Mouse (Mus musculus) layer of hippocampus, adult 11-12 months (tissue): ENCODE data around the gene C730034F03Rik.
A peak's percentile ranks its signal among the peaks of the same experiment; 100 is the strongest.
"Not testable (repeated sequence)": the region's sequence is repeated elsewhere in the genome, so short reads cannot be mapped to it uniquely, and the experiment has no call there.

Experiments used
- DNase-seq: peaks from one replicate; pipeline ENCODE4 v3.0.0; 2022; ENCODE audit warnings: low spot score

The C730034F03Rik gene

DNA sequence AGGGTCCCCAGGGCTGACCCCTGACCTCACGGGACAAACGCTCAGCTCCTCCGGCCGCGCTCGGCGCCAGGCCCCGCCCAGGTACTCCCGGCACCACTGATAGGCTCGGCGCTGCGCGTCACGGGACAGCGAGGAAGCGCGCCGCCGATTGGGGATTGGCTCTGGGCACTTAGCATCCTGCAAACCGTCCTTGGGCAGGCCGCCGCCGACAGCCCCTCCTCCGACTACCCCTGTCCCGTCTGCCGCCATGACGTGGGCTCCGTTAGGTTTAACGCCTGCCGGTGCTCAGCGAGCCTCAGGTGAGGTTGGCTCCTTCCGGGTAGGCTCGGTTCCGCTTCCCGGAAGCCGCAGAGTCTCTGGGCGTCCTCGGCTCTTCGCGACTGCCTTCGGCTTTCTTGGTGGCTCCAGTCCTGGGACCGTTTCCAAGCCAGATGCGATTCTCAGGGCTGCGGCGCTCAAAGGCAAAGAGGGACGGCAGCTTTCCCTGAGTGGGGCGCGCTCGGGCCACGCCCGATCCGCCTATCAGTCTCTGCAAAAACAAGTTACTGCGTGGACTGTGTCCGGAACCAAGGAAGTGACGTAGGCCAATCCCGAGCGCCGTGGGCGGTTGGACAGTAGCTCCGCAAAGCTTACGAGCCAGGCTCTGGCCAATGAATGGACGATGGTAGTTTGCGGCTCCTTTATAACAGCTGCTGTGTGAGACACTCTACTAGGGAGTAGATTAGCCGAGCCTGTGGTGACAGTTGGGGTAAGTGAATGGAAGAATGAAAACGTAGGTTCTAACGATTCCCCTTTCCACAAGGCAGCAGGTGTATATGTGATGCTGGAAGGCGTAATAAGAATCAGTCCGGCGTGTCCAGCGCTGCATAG lies at the start of gene C730034F03Rik, which contains the start of the genes Gm44502 and Chkb:
C730034F03Rik (plus strand) TSS at position 238 of the 870 bp plus-strand sequence.
Gm44502 (minus strand) TSS at position 345 of the 870 bp plus-strand sequence.
Chkb (minus strand) TSS at position 557 of the 870 bp plus-strand sequence.
- DNase-seq, result peak; percentile 95

DNA sequence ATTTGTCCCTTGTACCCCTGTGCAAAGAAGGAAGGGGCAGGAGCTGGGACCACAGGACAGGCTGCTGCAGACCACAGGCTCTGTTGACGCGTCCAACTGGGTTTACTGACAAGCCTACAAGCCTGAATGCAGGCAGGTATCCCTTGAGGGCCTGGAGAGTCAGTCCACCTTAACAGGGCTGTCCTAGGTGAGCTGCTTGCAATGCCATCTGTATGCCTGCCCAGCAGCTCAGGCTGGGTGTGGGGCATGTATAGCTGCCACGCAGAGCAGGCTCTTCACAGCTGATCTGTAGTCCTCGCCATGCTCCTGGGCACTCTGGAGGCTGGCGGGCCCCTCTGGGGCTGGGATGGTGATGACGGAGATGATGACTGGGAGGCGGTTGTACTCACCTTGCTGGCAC lies 44.8 kb upstream of the C730034F03Rik start, which contains the start of gene Klhdc7b:
Klhdc7b (plus strand) TSS at position 301 of the 400 bp plus-strand sequence.
- DNase-seq, result no peak

DNA sequence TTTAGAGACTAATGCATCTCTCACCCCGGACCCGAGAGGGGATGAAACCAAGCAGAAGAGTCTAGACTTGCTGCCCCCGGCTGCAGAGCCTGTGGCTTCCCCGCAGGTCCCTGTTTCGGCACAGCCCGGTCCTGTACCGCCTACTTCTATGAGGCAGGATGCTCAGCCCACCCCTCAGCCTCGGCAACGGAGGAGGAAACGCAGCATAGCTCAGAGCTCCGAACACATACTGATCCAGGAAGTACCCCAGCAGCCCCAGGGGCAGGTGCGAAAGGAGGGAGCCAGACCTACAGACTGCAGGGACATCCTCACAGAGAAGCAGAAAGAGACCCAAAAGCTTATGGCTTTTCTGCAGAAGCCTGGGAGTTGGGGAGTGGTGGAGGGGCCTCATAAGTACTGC lies 42.3 kb upstream of the C730034F03Rik start:
- DNase-seq, result no peak

DNA sequence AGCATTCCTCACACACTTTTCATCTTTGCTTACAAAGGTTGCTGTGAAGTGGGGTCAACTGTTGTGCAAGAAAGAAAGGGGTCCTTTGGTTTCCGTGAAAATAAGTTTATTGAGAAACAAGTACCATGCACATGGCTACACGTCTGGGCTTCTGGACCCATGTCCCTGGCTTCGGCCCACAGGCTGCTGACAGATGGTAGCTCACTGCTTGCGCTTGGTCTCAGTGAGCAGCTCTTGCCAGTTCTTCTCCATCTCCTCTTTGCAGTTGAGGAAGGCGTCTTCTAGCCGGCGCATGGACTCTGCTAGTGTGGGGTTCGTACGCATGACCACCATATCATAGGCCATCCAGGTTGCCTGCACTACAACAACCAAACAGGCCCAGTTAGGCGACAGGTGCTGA lies 39.3 kb upstream of the C730034F03Rik start:
- no peak for DNase-seq

DNA sequence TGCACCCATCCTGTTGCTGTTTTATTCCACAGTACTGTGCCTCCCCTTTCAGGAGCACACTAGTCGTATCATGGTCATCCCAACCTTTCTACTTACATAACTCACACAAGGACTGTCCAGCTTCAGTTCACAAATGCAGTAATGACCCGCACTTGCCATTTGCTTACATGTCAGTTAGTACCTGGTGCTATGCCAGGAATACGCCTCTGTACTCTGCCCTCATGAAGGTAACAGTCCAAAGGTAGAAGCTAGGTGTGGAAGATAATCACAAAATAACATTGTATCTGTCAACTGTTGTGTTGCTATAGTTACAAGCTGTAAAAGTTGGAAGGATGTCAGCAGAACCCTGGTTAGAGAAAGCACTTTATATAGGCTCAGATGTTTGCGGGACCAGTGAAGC lies 32.5 kb upstream of the C730034F03Rik start:
- DNase-seq, result no peak

DNA sequence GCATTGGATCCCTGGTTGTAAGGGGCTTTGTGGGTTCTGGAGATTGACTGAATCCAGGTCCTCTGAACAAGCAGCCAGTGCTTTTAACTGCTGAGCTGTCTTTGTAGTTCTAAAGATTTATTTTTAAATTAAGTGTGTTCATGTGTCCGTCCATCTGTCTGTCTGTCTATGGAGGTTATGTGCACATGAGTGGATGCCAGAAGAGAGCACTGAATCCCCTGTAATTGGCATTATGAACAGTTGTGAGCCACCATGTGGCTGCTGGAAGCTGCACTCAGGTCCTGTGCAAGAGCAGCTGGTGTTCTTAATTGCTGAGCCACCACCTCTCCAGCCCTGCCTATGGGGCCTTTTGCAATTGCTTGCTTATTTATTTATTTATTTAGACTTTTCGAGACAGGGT lies 31.2 kb upstream of the C730034F03Rik start:
- no peak for DNase-seq

DNA sequence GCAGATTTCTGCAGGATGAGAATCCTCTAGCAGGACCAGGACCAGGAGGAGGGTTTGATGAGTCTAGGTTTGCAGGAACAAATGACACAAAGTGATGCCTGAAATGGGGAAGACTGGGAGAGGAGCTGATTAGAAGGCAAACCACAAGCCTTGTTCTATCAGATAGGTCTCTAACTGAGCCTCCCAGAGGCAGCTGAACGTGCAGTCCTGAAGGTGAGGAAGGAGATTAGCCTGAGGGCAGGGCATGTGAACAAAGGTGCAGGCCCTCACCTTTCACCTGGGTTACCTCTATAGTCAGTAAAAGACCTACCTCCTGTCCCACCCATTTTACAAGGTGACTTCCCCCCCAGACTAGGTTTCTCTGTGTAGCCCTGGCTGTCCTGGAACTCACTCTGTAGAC lies 29.7 kb upstream of the C730034F03Rik start:
- no peak for DNase-seq

DNA sequence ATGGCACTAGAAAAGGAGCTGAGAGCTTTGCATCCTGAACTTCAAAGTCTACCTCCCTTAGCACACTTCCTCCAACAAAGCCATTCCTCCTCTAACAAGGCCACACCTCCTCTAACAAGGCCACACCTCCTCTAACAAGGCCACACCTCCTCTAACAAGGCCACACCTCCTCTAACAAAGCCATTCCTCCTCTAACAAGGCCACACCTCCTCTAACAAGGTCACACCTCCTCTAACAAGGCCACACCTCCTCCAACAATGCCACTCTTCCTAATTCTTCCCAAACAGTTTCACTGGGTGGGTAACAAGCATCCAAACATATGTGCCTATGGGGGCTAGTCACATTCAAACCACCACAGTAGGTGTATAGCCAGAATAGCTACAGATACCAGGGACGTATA lies 26.9 kb upstream of the C730034F03Rik start:
- no peak for DNase-seq

DNA sequence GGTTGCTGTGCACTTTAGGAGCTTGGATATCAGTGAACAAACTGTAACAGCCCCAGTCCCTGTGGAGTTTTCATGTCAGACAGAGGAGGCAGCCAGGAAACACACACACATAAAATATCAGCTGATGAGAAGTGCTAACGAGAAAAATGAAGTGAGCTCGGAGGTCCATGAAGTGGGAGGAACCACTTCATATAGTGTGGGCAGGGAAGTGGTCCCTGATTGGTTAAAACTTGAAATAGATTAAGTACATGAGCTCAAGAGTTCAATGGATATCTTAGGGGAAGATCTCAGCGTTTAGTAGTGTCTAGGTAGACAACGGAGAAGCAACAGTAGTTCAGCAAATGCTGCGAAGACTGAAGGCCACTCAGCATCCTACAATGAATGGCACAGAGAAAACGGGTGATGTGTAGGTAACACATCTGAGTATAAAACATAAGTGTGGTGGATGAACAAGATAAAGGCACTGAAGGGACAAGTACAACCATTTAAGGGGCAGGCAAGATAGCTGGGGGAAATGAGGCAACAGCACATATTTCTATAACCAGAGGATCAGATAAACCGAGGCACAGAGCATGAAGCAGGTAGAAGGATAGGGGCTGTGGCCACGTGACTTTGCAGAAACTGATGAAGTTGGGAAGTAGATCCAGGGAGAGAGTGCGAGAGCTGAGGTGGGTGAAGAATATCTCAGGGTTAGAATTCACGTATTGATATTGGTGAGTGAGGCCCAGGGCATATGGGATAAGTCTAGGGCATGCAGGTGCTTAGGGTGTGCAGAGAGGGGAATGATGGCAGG lies 24.4 kb upstream of the C730034F03Rik start:
- DNase-seq, result no peak

DNA sequence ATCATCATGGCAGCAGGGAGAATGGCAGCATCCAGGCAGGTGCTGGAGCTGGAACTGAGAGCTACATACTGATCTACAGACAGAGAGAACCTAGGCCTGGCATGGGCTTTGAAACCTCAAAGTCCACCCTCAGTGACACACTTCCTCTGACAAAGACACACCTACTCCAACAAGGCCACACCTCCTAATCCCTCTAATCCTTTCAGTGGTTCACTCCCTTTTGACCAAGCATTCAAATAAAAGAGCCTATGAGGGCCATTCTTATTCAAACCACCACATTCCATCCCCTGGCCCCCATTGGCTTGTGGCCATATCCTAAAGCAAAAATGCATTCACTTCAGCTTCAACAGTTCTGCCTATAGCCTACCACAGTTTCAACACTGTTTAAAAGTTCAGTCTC lies 22.7 kb upstream of the C730034F03Rik start:
- DNase-seq, result no peak

DNA sequence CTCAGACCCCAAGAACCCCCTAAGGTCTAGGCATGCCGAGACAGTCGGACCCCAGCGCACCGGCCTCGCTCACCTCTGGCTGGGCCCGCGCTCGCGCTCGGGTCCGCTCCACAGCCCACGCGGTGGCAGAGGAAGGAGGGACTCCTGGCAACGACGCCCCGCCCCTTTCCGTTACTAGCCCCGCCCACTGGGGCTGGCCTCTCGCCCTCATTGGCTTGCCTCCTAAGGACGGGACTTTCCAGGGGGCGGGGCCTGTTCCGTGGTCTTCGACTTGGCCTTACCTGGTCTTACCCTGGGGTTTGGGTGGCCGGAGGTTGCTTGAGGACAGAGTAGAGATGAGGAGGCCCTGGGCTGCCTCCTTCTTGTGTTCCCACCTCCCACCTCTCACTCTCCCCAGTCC lies 19.3 kb upstream of the C730034F03Rik start, which contains the start of gene Syce3:
Syce3 (minus strand) TSS at position 386 of the 400 bp plus-strand sequence.
- no peak for DNase-seq

DNA sequence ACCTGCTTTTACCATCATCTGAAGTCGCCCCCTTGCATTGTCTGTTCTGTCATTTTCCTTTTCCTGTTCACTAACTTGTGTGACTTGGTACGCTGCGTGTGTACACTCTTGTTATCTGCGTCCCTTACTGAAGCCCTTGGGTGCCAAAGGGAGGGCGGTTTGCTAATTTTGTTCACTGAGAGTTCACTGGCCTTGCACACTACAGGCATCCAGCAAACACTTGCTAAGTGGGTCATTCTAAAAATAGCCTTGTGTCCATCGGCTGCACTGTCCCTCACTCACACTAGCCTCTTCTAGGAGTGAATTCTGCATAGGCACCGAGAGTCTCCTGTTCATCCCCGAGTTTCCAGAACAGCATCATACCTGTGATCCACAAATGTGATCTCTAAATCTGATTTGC lies 14.1 kb upstream of the C730034F03Rik start:
- no peak for DNase-seq

DNA sequence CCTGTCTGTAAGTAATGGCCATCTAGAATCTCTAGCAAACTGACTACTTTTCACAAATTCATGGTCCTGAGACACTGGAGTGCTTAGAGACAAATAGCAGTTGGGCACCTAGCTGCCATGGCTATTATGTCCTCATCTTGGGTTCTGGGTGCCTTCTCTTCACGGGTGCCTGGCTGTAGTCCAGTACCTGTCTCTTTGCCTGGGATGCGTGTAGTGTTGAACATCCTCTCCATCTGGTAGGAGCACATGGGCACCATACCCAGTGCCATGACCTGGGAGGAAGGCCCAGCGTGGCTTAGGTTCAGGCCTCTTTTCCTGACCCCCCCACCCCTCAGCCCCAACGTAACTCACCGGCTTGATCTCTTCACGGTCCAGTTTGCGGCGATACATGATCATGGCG lies 7.5 kb upstream of the C730034F03Rik start:
- DNase-seq, result no peak

DNA sequence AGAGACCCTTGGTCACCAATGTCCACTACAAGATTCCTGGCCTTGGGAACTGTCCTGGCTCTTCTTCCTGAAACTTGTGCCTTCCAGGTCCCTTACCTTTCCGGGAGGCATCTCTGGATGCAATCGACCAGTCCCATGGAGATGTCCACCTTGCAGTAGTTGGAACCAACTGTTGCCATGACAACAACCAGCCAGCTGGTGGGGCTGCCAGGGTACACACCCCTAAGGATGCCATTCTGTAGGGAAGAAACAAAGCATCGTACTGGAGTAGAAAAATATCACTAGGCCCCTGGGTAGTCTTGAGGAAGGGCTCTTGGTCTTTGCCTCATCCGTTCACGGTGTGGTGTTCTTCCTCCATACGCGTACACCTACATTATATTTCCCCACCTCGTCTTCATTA lies 4.8 kb upstream of the C730034F03Rik start:
- DNase-seq, result no peak

DNA sequence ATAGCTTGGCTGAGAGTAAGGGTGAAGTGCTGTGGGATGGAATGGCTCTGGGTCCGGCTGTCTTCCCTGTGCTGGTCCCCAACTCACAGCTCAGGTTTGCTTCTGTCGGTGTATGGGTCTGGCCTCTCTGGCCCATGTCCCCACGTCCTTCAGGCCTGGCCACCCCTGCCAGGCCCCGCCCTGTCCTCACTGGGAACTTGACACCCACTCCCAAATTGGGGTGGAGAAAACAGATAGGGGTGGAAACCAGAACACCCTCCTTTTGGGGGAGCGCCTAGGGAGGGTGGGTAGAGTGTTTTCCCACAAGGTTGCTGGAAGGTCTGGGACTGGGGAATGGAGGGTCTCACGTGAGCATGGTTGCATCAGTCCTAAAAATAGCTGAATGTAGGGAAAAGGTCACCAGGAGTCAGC lies 3.7 kb upstream of the C730034F03Rik start, which contains the start of gene Cpt1b:
Cpt1b (minus strand) TSS at position 153 of the 411 bp plus-strand sequence.
- DNase-seq, result no peak

DNA sequence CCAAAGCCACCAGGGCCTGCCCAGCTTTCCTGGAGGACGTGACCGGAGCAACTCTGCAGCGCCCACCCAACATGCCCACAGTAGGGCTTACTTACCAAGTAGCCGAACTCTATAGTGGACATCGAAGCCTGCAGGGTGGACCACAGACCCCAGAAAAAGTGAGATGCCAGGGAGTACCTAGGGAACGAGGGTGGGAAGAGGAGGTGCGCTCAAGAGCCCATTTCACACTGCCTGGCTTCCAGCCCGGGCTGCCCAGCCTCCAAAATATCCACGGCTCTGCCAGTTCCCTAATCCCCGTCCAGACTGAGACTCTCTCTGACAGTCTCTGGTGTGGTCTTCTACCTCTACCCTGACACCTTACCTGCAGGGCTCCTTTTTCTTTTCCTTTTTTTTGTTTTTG lies 2.7 kb upstream of the C730034F03Rik start:
- DNase-seq, result no peak

DNA sequence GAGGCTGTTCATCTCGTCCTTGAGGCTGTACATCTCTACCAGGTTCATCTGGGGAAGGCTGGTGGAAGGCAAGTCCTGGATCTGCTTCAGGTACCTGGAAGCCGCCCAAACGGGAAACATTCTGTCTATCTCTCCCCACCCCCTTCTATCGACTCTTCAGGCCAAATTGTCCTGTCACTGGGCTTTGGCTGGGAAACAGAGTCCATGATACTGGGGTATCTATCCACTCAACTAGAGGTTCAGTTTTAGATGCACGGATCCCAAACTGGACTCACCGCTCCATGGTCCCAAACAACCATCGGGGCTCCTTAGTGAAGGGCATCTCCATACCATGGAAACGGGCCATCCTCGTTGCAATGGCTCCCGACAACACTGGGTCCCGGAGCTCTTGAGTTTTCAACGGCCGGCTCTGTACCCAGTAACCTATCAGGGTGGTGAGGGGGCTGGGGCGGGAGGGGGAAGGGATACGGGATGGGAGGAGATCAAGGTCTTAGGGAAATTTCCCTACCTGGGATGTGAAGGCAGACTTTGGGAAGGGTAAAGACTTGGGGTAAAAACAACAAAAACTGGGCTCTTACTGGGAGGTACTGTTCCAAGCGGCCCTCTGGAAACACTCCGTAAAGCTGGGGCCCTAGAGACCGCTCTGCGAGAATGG lies 1.1 kb upstream of the C730034F03Rik start:
- no peak for DNase-seq

DNA sequence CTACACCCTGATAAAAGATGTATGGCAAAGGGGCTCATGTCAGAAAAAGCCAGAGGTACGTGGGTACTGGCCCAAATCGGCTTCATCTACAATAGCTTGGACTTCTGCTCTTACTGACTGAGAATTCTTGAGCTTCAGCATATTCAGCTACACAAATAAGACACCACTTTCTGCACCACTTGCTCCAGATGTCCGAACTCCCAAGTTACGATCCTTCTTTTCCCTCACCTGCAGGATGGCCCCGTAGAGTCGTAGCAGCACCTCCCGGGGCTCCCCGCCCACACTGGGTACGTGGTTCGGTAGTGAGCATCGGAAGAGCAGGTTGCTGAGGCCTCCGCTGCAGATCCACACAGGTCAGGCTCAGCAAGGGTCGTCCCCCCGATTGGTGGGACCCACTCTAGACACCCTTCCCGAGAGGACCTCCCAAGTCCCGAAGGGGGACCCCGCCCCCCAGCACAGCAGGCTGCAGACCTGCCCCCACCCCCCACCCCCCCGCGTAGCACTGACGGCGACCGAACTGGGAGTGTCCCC lies 503 bp upstream of the C730034F03Rik start:
- DNase-seq, result no peak

DNA sequence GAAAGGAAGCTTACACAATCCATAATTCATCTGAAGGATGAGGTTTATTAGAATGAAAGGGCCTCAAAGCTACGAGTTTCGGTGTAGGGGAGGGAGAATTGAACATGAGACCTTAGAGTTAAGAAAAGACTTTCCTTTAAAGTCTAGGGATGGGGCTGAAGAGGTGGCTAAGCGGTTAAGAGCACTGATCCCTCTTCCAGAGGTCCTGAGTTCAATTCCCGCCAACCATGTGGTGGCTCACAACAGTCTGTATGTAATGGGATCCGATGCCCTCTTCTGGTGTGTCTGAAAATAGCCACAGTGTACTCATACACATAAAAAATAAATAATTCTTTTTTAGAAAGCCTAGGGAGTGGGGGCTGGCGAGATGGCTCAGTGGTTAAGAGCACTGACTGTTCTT lies 952 bp downstream of the C730034F03Rik start:
- DNase-seq, result no peak

DNA sequence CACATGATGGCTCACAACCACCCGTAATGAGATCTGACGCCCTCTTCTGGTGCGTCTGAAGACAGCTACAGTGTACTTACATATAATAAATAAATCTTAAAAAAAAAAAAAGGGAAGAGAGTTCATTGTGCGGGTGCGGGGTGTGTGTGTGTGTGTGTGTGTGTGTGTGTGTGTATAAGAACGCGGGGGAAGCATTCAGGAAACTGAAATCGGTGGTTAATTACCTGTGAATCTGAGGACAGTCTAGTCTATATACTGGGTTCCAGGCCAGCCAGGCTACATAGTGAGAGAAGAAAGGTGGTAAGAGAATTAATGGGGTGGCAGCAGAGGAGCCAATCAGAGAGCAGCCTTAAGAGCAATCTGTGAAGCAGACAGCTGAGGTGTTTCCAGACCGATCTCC lies 1.4 kb downstream of the C730034F03Rik start:
- not testable (repeated sequence) for DNase-seq

DNA sequence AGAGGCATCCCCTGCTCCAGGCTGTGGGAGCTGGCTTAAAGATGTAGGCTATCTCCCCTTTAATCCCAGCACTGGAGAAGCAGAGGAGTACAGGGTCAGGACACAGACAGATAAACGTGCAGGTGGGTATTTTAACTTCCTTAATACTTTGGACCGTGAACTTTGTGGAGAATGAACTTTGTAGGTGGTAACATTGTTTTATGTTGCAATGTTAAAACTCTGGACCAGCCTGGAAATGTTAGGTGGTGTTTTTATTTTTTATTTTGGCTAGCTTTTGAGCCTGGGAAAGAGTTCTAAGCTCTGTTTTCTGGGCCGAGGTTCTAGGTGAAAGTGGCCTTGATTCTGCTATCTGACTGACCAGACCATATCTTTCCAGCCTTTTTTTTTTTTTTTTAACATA lies 1.9 kb downstream of the C730034F03Rik start:
- no peak for DNase-seq

DNA sequence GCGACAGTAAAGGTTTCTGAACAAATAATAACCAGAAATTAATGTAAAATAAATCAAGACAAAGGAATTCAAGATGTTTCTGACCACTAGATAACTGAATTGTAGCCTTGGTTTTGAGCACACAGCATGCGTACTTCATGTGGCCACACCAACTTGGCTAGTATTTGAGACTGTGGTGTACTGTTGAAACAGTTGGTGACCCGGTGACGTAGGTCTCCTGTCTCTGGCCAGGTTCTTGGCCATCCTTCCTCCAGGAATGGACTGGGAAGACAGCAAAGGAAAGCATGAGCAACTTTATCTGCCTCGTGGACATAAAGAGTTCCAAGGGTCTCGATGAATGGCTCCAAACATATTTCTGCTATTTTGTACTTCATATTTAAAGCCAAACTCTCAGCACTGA lies 2.4 kb downstream of the C730034F03Rik start:
- no peak for DNase-seq
